Mouse (Mus musculus) neutrophil, adult 5-6 weeks (primary cell): Measurements from ENCODE around the gene Rnf123. TPM values are rescaled to one million over a fixed set of nuclear protein-coding genes. Genes with fewer than 3 reads are reported as not detected.

Experiments used
- ATAC-seq: fragments of 151-379, 151-347 bp; 2 replicates; pipeline ENCODE4 v1.8.0; 2017; ENCODE audit warnings: mild to moderate bottlenecking, moderate TSS enrichment; ENCODE audit not compliant: insufficient number of reproducible peaks, poor library complexity, low FRiP score, severe bottlenecking; ENCODE audit errors: extremely low read depth
- total RNA-seq: library from RNA; stranded (forward); fragments of 200-1000 nt; gene quantifications from 2 replicates; pipeline ENCODE4 v1.2.3, GENCODE M21; 2017

Rnf123 gene
- total RNA-seq, 1 experiment from 2014 or later: 90.3 TPM

- ATAC-seq: no peak
These were observed 14.1 kb downstream of the Rnf123 start for GRCm38 (mm10) chr9:108069007-108069406.

- ATAC-seq: peak; percentile 77
These were observed 15.2 kb downstream of the Rnf123 start for GRCm38 (mm10) chr9:108067900-108068299.

GRCm38 (mm10) chr9:108067199-108067598 is 15.9 kb downstream of the Rnf123 start:
- no peak for ATAC-seq

GRCm38 (mm10) chr9:108065491-108066011 is 17.6 kb downstream of the Rnf123 start:
- no peak for ATAC-seq

- ATAC-seq: no peak
These were observed 19.8 kb downstream of the Rnf123 start for GRCm38 (mm10) chr9:108063361-108063760.

GRCm38 (mm10) chr9:108062142-108062541 is 21.0 kb downstream of the Rnf123 start:
- ATAC-seq: no peak

- no peak for ATAC-seq
These were observed 24.9 kb downstream of the Rnf123 start for GRCm38 (mm10) chr9:108058291-108058690.

- no peak for ATAC-seq
These were observed 25.9 kb downstream of the Rnf123 start for GRCm38 (mm10) chr9:108057262-108057562.

GRCm38 (mm10) chr9:108056361-108057261 is 26.5 kb downstream of the Rnf123 start:
- no peak for ATAC-seq

- no peak for ATAC-seq
These were observed 27.4 kb downstream of the Rnf123 start for GRCm38 (mm10) chr9:108055661-108056237.

GRCm38 (mm10) chr9:108055061-108055460 is 28.1 kb downstream of the Rnf123 start:
- no peak for ATAC-seq

- ATAC-seq: no peak
These were observed 28.7 kb downstream of the Rnf123 start for GRCm38 (mm10) chr9:108054331-108055040.

GRCm38 (mm10) chr9:108053665-108054225 is 29.4 kb downstream of the Rnf123 start:
- ATAC-seq: no peak

- ATAC-seq: peak; percentile 74
These were observed 30.1 kb downstream of the Rnf123 start, which contains the start of gene Amigo3 for GRCm38 (mm10) chr9:108052885-108053664. Gene Amigo3, plus strand, starts transcription at chr9:108053159.

GRCm38 (mm10) chr9:108052411-108052810 is 30.7 kb downstream of the Rnf123 start:
- no peak for ATAC-seq

GRCm38 (mm10) chr9:108051931-108052220 is 31.3 kb downstream of the Rnf123 start:
- ATAC-seq: no peak

- no peak for ATAC-seq
These were observed 31.8 kb downstream of the Rnf123 start for GRCm38 (mm10) chr9:108051184-108051930.
